ENCODE assay signal across 24 mouse cellular contexts in the genomic region with DNA sequence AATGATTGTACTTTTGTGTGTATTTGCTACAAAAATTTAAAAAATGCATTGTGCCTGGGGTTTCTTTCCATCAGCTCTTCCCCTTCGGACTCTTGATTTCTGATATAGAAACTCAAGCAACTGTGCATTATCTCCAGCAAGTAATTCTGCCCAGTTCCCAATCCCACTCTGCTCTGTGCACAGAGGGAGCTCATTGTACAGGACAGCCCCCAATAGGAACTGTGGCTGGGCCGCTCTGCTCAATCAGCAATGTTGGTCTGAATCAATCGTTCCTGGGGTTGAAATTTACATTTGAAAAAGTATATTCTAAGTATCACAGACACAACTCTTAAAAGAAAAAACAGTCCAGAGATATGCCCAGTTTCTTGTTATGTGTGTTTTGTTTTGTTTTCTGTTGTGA.
DNase-seq lines count a peak whose midpoint lies in the region; ATAC-seq and TF ChIP-seq lines count a peak whose summit lies in the region.
"Had no signal": no experiment of that assay in that cellular context is flagged by ENCODE, and none has a peak within 500 bp of the region (broad histone marks: within the 10 kb centered on the region; RNA-seq: fewer than 3 reads in every experiment).

No protein-coding gene starts in this region.

- H3K4me3 ChIP-seq in hindbrain, embryonic 10.5 days: no peak overlapping the region
- H3K4me3 ChIP-seq in hindbrain, embryonic 16.5 days (ENCODE audit: low read length): no peak overlapping the region
- no peak overlapping the region for H3K4me3 ChIP-seq in forebrain, embryonic 14.5 days (ENCODE audit: low read depth, low read length)
- no peak overlapping the region for H3K4me3 ChIP-seq in midbrain, embryonic 15.5 days
- H3K4me3 ChIP-seq: embryonic facial prominence, embryonic 10.5 days; embryonic facial prominence, embryonic 15.5 days; heart, adult 2 months; heart, embryonic 12.5 days; liver, embryonic 12.5 days had no signal

- DNase-seq in hindbrain, embryonic 10.5 days (ENCODE audit: low spot score): no peak
- DNase-seq in brain, embryonic 14.5 days (ENCODE audit: low read depth): peak; percentile 67
- DNase-seq in forebrain, embryonic 14.5 days (ENCODE audit: low spot score): no peak
- no peak for DNase-seq in kidney, adult 8-10 months
- DNase-seq in heart, adult 18-20 months: no peak
- DNase-seq: adrenal gland, postnatal 36 days; cerebellum, adult 8-10 months; cerebellum, postnatal 25 days; gastrocnemius, postnatal 25 days; heart, adult 2 months; kidney, postnatal 25 days; left cerebral cortex, postnatal 4 days; liver, postnatal 0 days; lung, postnatal 36 days; thymus, adult 2 months; thymus, postnatal 36 days had no signal

- H3K27ac ChIP-seq in hindbrain, embryonic 10.5 days: peak overlapping the region; percentile 87
- H3K27ac ChIP-seq in hindbrain, embryonic 16.5 days (ENCODE audit: low read depth, low read length): no peak overlapping the region
- no peak overlapping the region for H3K27ac ChIP-seq in forebrain, embryonic 14.5 days (ENCODE audit: low read depth, low read length)
- H3K27ac ChIP-seq in midbrain, embryonic 15.5 days: peak overlapping the region; percentile 50; the same call in 1 of the 2 replicates
- H3K27ac ChIP-seq: embryonic facial prominence, embryonic 15.5 days; heart, adult 2 months had no signal

- H3K9me3 ChIP-seq in hindbrain, embryonic 10.5 days: no peaks in the 10 kb centered on the region
- no peaks in the 10 kb centered on the region for H3K9me3 ChIP-seq in hindbrain, embryonic 16.5 days (ENCODE audit: control insufficient read depth, low read length)
- H3K9me3 ChIP-seq in forebrain, embryonic 14.5 days (replicated peaks; ENCODE audit: control insufficient read depth, low read length): no peaks in the 10 kb centered on the region
- no peaks in the 10 kb centered on the region for H3K9me3 ChIP-seq in midbrain, embryonic 15.5 days
- H3K9me3 ChIP-seq: embryonic facial prominence, embryonic 10.5 days; embryonic facial prominence, embryonic 15.5 days; heart, embryonic 12.5 days; liver, embryonic 12.5 days had no signal

- H3K9ac ChIP-seq in hindbrain, embryonic 16.5 days (ENCODE audit: low read depth, low read length): no peak overlapping the region
- no peak overlapping the region for H3K9ac ChIP-seq in forebrain, embryonic 14.5 days (ENCODE audit: low read length)
- no peak overlapping the region for H3K9ac ChIP-seq in midbrain, embryonic 15.5 days
- H3K9ac ChIP-seq: embryonic facial prominence, embryonic 15.5 days; heart, embryonic 12.5 days; liver, embryonic 12.5 days; liver, postnatal 0 days had no signal

- no peak for TF ChIP-seq POLR2A in brain, embryonic 14.5 days (IDR thresholded peaks at IDR 0.05; ENCODE audit: borderline replicate concordance, extremely low read depth, insufficient read depth, insufficient read length, poor library complexity, severe bottlenecking)

- H3K36me3 ChIP-seq in hindbrain, embryonic 10.5 days: no peaks in the 10 kb centered on the region
- H3K36me3 ChIP-seq in hindbrain, embryonic 16.5 days (ENCODE audit: control insufficient read depth, insufficient read depth, low read length): no peaks in the 10 kb centered on the region
- H3K36me3 ChIP-seq in forebrain, embryonic 14.5 days (ENCODE audit: control insufficient read depth, insufficient read depth, low read length): no peaks in the 10 kb centered on the region
- no peaks in the 10 kb centered on the region for H3K36me3 ChIP-seq in midbrain, embryonic 15.5 days (replicated peaks)
- H3K36me3 ChIP-seq: embryonic facial prominence, embryonic 10.5 days; embryonic facial prominence, embryonic 15.5 days; heart, embryonic 12.5 days; liver, embryonic 12.5 days had no signal

- H3K4me2 ChIP-seq in hindbrain, embryonic 16.5 days (ENCODE audit: low read length): no peak overlapping the region
- H3K4me2 ChIP-seq in forebrain, embryonic 14.5 days (ENCODE audit: low read length): no peak overlapping the region
- H3K4me2 ChIP-seq in midbrain, embryonic 15.5 days: no peak overlapping the region
- H3K4me2 ChIP-seq: embryonic facial prominence, embryonic 15.5 days; liver, embryonic 12.5 days had no signal

- H3K27me3 ChIP-seq in hindbrain, embryonic 10.5 days (ENCODE audit: insufficient read depth, poor library complexity, severe bottlenecking): 0 out of 2 replicates have a peak, but pooled peaks cover 3% of the 10 kb centered on the region
- H3K27me3 ChIP-seq in hindbrain, embryonic 16.5 days (replicated peaks; ENCODE audit: control insufficient read depth, insufficient read depth, low read length): no peaks in the 10 kb centered on the region
- H3K27me3 ChIP-seq in forebrain, embryonic 14.5 days (replicated peaks; ENCODE audit: control insufficient read depth, insufficient read depth, low read length): no peaks in the 10 kb centered on the region
- no peaks in the 10 kb centered on the region for H3K27me3 ChIP-seq in midbrain, embryonic 15.5 days (replicated peaks)
- H3K27me3 ChIP-seq: embryonic facial prominence, embryonic 15.5 days; heart, embryonic 12.5 days; liver, embryonic 12.5 days had no signal

- WGBS in hindbrain, embryonic 10.5 days: 30% methylated on average over 3 of the region's 3 CpGs
- WGBS in hindbrain, embryonic 16.5 days: 23% methylated on average over 3 of the region's 3 CpGs
- WGBS in forebrain, embryonic 14.5 days: 7% methylated on average over 3 of the region's 3 CpGs
- WGBS in midbrain, embryonic 15.5 days: 20% methylated on average over 3 of the region's 3 CpGs

- TF ChIP-seq CTCF in brain, embryonic 14.5 days (IDR thresholded peaks at IDR 0.05; ENCODE audit: borderline replicate concordance, extremely low read depth, insufficient read depth, insufficient read length): no peak

- peaks cover 36% of the 10 kb centered on the region for H3K4me1 ChIP-seq in hindbrain, embryonic 10.5 days (replicated peaks)
- peaks cover 5% of the 10 kb centered on the region for H3K4me1 ChIP-seq in hindbrain, embryonic 16.5 days (ENCODE audit: control insufficient read depth, insufficient read depth, low read depth, low read length)
- H3K4me1 ChIP-seq in forebrain, embryonic 14.5 days (ENCODE audit: control insufficient read depth, insufficient read depth, low read length): peaks cover 13% of the 10 kb centered on the region
- H3K4me1 ChIP-seq in midbrain, embryonic 15.5 days: peaks cover 25% of the 10 kb centered on the region
- H3K4me1 ChIP-seq: embryonic facial prominence, embryonic 15.5 days; liver, embryonic 12.5 days had no signal

- no peak for ATAC-seq in hindbrain, embryonic 16.5 days
- ATAC-seq in forebrain, embryonic 14.5 days: peak; percentile 66; the same call in 1 of the 2 replicates
- no peak for ATAC-seq in midbrain, embryonic 15.5 days (replicated peaks)
- ATAC-seq: CD4-positive, CD25-positive, alpha-beta regulatory T cell, adult 4 months; intestine, postnatal 0 days; liver, embryonic 12.5 days; liver, postnatal 0 days had no signal

Comparison
In these comparisons a context has a peak if more than half of its experiments do, and no peak if none do; other contexts are left out.
1. H3K27ac ChIP-seq: peak in hindbrain, embryonic 10.5 days (single experiment) and midbrain, embryonic 15.5 days (single experiment); none in hindbrain, embryonic 16.5 days (single experiment) and forebrain, embryonic 14.5 days (single experiment).